Mouse (Mus musculus): ENCODE results near the gene Ptgfrn.

The Ptgfrn gene

DNA sequence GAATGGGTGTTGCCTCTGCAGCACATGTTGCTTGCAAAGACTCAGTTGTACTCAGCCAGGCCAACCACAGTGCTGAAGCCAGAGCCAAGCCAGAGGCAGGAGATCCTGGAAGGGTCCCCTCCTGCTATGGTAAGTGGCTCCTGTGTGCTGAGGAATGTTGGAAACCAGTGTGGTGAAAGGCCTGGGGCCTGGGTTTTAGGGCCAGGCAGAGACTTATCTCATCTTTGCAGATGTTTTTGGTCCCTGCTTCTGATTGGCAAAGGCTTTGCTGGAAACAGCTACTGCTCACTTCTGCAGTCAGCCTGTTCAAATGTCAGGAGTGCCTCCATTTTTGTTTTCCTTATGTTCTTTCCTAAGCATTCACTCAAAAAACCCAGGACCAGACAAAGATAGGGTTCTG, 19.0 kb upstream of the Ptgfrn start:
- no peaks in the 10 kb centered on the region for H3K27me3 ChIP-seq (ENCODE audit: insufficient read depth, low read length)
- no peaks in the 10 kb centered on the region for H3K9me3 ChIP-seq (ENCODE audit: low read length)
- peaks cover 54% of the 10 kb centered on the region for H3K4me1 ChIP-seq (replicated peaks; ENCODE audit: low read depth, low read length)
- TF ChIP-seq NANOG (IDR thresholded peaks at IDR 0.05; ENCODE audit: borderline replicate concordance, low read length) (no peak), POU5F1 (IDR thresholded peaks at IDR 0.05; ENCODE audit: borderline replicate concordance, low read length) (no peak), CTCF (conservative IDR thresholded peaks at IDR 0.05; ENCODE audit: low read length) (no peak)
- no peaks in the 10 kb centered on the region for H3K36me3 ChIP-seq (ENCODE audit: insufficient read depth, low read length)
- H3K4me3 ChIP-seq (replicated peaks; ENCODE audit: low read length) = peak overlapping the region; percentile 45; the same call in 1 of the 2 replicates

DNA sequence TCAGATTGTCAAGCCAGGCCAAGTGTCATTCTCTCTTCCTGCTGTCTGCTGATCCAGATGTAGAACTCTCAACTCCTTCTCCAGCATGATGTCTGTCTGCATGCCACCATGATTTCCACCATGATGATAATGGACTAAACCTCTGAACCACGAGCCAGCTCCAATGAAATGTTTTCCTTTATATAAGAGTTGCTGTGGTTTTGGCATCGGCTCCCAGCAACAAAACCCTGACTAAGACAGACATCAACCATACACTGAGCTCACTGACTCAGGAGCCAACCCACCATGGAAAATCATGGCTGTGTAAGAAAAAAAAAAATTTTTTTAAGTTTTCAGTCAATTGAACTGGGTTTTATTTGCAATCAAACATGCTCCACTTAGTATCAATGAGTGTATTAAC, 17.7 kb upstream of the Ptgfrn start:
- H3K4me3 ChIP-seq (replicated peaks; ENCODE audit: low read length) = no peak overlapping the region
- no peaks in the 10 kb centered on the region for H3K36me3 ChIP-seq (ENCODE audit: insufficient read depth, low read length)
- no peaks in the 10 kb centered on the region for H3K27me3 ChIP-seq (ENCODE audit: insufficient read depth, low read length)
- no peaks in the 10 kb centered on the region for H3K9me3 ChIP-seq (ENCODE audit: low read length)
- peaks cover 45% of the 10 kb centered on the region for H3K4me1 ChIP-seq (replicated peaks; ENCODE audit: low read depth, low read length)
- no peak for TF ChIP-seq POU5F1 (IDR thresholded peaks at IDR 0.05; ENCODE audit: borderline replicate concordance, low read length)
- TF ChIP-seq CTCF (conservative IDR thresholded peaks at IDR 0.05; ENCODE audit: low read length) = no peak
- no peak for TF ChIP-seq NANOG (IDR thresholded peaks at IDR 0.05; ENCODE audit: borderline replicate concordance, low read length)

DNA sequence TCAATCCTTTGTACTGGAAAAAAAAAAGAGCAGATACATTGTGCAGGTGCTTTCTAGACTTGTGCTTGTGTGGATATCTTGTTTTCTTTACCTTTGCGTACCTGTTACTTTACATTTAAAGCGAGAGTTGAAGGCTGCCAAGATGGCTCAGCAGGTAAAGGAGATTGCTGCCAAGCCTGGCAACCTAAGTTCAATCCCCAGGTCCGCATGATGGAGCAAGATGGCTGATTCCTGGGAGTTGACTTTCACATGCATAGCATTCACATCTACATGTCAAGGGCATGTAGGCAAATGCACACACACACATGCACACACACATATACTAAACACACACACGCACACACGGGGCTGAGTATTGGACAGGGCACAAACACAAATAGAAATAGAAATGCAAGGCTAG, 14.6 kb upstream of the Ptgfrn start:
- Histone ChIP-seq H3K4me3 (replicated peaks; ENCODE audit: low read length) (no peak overlapping the region), H3K27me3 (ENCODE audit: insufficient read depth, low read length) (no peaks in the 10 kb centered on the region), H3K36me3 (ENCODE audit: insufficient read depth, low read length) (no peaks in the 10 kb centered on the region), H3K4me1 (replicated peaks; ENCODE audit: low read depth, low read length) (peaks cover 29% of the 10 kb centered on the region), H3K9me3 (ENCODE audit: low read length) (no peaks in the 10 kb centered on the region)
- TF ChIP-seq CTCF (conservative IDR thresholded peaks at IDR 0.05; ENCODE audit: low read length) (no peak), POU5F1 (IDR thresholded peaks at IDR 0.05; ENCODE audit: borderline replicate concordance, low read length) (no peak), NANOG (IDR thresholded peaks at IDR 0.05; ENCODE audit: borderline replicate concordance, low read length) (no peak)

DNA sequence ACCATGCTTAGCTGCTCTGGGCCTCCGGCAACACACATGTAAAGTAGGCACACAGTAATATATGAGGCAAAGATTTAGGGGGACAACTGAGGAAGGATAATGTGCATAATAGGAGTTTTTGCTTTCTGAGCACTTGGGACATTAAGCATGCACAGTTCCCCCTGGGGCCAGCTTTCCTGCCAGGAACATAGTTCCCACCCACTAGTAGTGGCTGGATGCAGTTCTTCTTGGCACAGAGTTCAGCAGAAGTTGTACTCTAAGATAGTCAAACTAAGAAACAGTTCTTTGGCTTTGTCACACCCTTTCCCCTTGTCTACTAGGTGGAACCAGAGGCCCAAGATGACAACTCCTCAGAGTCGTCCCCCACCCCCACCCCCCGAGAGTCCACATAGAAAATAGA, 12.4 kb upstream of the Ptgfrn start:
- Histone ChIP-seq H3K27me3 (ENCODE audit: insufficient read depth, low read length) (no peaks in the 10 kb centered on the region), H3K4me3 (replicated peaks; ENCODE audit: low read length) (no peak overlapping the region), H3K36me3 (ENCODE audit: insufficient read depth, low read length) (no peaks in the 10 kb centered on the region), H3K9me3 (ENCODE audit: low read length) (peaks cover 4% of the 10 kb centered on the region), H3K4me1 (replicated peaks; ENCODE audit: low read depth, low read length) (peaks cover 6% of the 10 kb centered on the region)
- TF ChIP-seq POU5F1 (IDR thresholded peaks at IDR 0.05; ENCODE audit: borderline replicate concordance, low read length) = no peak

DNA sequence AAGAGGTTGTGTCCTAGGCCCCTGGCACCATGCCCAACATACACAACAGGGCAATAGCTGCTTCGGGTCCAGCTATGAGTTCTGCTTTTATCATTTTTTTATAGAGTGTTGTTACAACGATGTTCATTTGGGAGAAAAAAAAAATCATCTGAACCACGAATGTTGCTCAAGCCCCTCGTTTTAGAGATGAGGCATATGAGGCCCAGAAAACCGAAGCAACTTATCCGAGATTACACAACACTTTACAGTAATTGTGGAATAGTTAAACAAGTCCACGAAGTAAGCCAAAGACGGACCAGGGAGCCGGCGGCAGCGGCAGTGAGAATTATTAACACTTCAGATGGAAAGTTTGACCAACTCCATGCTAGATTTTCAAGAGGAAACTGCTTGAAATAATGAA, 7.7 kb upstream of the Ptgfrn start:
- Histone ChIP-seq H3K36me3 (ENCODE audit: insufficient read depth, low read length) (no peaks in the 10 kb centered on the region), H3K9me3 (ENCODE audit: low read length) (peaks cover 6% of the 10 kb centered on the region), H3K4me3 (replicated peaks; ENCODE audit: low read length) (no peak overlapping the region), H3K27me3 (ENCODE audit: insufficient read depth, low read length) (0 out of 2 replicates have a peak, but pooled peaks cover 4% of the 10 kb centered on the region), H3K4me1 (replicated peaks; ENCODE audit: low read depth, low read length) (peaks cover 36% of the 10 kb centered on the region)
- no peak for TF ChIP-seq POU5F1 (IDR thresholded peaks at IDR 0.05; ENCODE audit: borderline replicate concordance, low read length)

DNA sequence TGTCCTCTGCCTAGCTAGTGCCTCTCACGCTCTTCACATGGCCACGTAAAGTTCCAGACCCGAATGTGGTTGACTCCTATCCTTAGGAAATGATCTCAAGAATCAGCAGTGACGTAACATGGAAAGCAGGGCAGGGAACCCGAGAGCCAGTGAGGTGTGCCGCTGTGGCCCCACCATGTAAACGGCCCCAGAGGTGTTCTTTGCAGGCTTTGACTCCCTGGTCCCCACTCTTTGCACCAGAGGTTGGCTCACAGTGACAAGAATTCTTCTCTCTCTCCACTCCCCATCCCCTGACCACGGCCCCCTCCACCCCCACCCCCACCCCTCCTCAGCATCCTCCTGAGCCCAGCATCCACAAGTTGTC, 7.3 kb upstream of the Ptgfrn start:
- peaks cover 41% of the 10 kb centered on the region for H3K4me1 ChIP-seq (replicated peaks; ENCODE audit: low read depth, low read length)
- H3K27me3 ChIP-seq (ENCODE audit: insufficient read depth, low read length) = 0 out of 2 replicates have a peak, but pooled peaks cover 4% of the 10 kb centered on the region
- peaks cover 9% of the 10 kb centered on the region for H3K9me3 ChIP-seq (ENCODE audit: low read length)
- TF ChIP-seq POU5F1 (IDR thresholded peaks at IDR 0.05; ENCODE audit: borderline replicate concordance, low read length) = no peak
- no peaks in the 10 kb centered on the region for H3K36me3 ChIP-seq (ENCODE audit: insufficient read depth, low read length)
- no peak overlapping the region for H3K4me3 ChIP-seq (replicated peaks; ENCODE audit: low read length)

DNA sequence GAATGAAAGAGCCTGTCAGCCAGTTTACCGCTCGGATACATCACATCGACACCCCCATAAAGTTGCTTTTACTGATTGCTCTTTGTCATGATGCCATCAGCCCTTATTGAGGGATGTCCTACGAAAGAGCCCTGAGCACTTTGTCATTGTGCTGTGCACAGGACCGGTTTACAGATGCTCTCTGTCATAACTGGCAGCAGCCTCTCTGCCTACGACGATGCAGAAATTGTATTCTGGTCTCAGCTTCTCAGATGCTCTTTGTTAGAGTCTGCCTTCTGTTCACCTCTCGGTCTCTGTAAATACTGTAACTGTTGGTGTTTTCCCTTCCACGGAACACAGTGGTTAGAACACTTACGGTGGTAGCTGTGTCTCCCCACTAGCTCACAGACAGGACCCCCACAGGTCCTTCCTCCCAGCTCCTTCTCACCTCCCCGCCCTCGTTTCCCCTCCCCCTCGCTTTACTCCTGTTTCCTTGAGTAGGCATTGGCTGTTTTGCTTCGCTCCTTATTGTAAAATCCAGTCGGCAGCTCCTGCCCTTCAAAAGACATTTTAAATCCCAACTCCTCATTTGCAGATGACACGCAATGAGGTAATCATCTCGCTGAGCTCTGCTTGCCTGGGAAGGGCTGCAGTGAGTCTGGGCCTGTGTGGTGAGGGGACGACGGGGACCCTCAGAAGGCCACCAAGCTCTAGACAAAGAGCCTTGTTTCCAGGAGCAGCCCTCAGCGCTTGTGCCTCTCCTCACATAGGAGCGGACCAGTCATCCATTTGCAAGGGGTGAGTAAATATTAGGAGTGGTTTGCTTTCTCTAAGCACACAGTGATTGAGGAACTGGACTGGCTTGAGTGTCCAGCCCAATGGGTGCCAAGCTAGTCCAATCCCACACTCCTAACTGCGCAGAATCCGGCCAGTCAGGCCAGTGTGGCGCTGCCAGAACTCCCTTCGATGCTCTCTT, 6.6 kb upstream of the Ptgfrn start:
- H3K9me3 ChIP-seq (ENCODE audit: low read length) = peaks cover 9% of the 10 kb centered on the region
- H3K4me1 ChIP-seq (replicated peaks; ENCODE audit: low read depth, low read length) = peaks cover 47% of the 10 kb centered on the region
- H3K27me3 ChIP-seq (ENCODE audit: insufficient read depth, low read length) = 0 out of 2 replicates have a peak, but pooled peaks cover 4% of the 10 kb centered on the region
- no peaks in the 10 kb centered on the region for H3K36me3 ChIP-seq (ENCODE audit: insufficient read depth, low read length)
- no peak overlapping the region for H3K4me3 ChIP-seq (replicated peaks; ENCODE audit: low read length)
- no peak for TF ChIP-seq CTCF (conservative IDR thresholded peaks at IDR 0.05; ENCODE audit: low read length)
- TF ChIP-seq POU5F1 (IDR thresholded peaks at IDR 0.05; ENCODE audit: borderline replicate concordance, low read length) = no peak
- no peak for TF ChIP-seq NANOG (IDR thresholded peaks at IDR 0.05; ENCODE audit: borderline replicate concordance, low read length)

DNA sequence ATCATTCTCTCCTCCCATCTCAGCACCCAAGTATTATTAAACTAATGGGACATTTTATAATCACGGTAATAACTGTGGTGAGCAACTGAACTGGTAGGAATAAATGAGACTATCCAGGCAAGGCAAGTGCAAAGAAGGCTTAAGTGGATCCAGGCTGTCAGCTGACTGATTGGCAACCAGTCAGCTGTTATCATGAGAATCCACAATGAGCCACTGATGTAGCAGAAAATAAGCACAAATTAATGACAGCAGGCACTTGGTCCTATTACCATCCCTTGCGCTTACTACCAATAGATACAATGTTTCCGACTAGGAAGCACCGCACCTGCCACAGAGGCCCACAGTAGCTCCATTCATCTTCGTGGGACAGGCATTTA, 2.4 kb upstream of the Ptgfrn start:
- 0 out of 2 replicates have a peak, but pooled peaks cover 3% of the 10 kb centered on the region for H3K36me3 ChIP-seq (ENCODE audit: insufficient read depth, low read length)
- H3K27me3 ChIP-seq (ENCODE audit: insufficient read depth, low read length) = 0 out of 2 replicates have a peak, but pooled peaks cover 4% of the 10 kb centered on the region
- no peak for TF ChIP-seq NANOG (IDR thresholded peaks at IDR 0.05; ENCODE audit: borderline replicate concordance, low read length)
- TF ChIP-seq CTCF (conservative IDR thresholded peaks at IDR 0.05; ENCODE audit: low read length) = no peak
- TF ChIP-seq POU5F1 (IDR thresholded peaks at IDR 0.05; ENCODE audit: borderline replicate concordance, low read length) = no peak
- no peak overlapping the region for H3K4me3 ChIP-seq (replicated peaks; ENCODE audit: low read length)
- H3K9me3 ChIP-seq (ENCODE audit: low read length) = peaks cover 5% of the 10 kb centered on the region; the same call in 1 of the 2 replicates
- peaks cover 80% of the 10 kb centered on the region for H3K4me1 ChIP-seq (replicated peaks; ENCODE audit: low read depth, low read length)

Measured in E14TG2a.4 (cell line).